In the genomic region with DNA sequence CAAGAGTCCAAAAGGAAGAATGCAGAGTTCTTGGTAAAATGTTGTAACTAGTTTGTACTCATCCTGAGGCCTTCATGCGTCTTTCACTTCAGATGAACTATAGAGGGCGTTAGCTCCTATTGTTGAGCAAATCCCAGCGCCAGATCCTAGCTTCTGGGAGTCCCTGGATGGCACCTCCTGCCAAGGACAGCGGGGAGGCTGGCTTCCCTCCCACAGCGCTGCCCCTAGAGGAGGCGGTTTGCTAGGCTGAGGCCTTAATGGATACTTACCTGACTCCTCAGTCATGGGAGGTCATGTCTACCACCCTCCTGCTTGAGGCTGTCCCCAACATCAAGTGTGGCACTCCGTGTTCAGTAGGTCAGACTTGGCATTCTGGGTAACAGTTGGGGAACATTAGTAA, we compare ENCODE assay signal across 26 mouse cellular contexts. TPM values are rescaled to one million over a fixed set of nuclear protein-coding genes. Genes with fewer than 3 reads are reported as not detected.
DNase-seq lines count a peak whose midpoint lies in the region; ATAC-seq and TF ChIP-seq lines count a peak whose summit lies in the region.
"Had no signal": no experiment of that assay in that cellular context is flagged by ENCODE, and none has a peak within 500 bp of the region (broad histone marks: within the 10 kb centered on the region; RNA-seq: fewer than 3 reads in every experiment).

No protein-coding gene starts in this region.

- no peak for TF ChIP-seq EP300 in heart, adult 2 months (IDR thresholded peaks at IDR 0.05; ENCODE audit: insufficient read depth, low read depth, low read length)

- no peak for TF ChIP-seq POLR2A in heart, adult 2 months (IDR thresholded peaks at IDR 0.05; ENCODE audit: insufficient read depth, low read depth, low read length)
- TF ChIP-seq POLR2A in liver, adult 2 months (IDR thresholded peaks at IDR 0.05; ENCODE audit: extremely low read depth, insufficient read depth, low read length): no peak
- no peak for TF ChIP-seq POLR2A in cerebellum, adult 2 months (IDR thresholded peaks at IDR 0.05; ENCODE audit: borderline replicate concordance, insufficient read depth, low read length)

- TF ChIP-seq CTCF in heart, adult 2 months (IDR thresholded peaks at IDR 0.05): peak; percentile 19; the same call in 1 of the 2 replicates
- TF ChIP-seq CTCF in liver, adult 2 months (IDR thresholded peaks at IDR 0.05; ENCODE audit: low read depth, low read length): peak; percentile 26; the same call in 1 of the 2 replicates
- no peak for TF ChIP-seq CTCF in cerebellum, adult 2 months (IDR thresholded peaks at IDR 0.05; ENCODE audit: borderline replicate concordance, insufficient read depth, low read depth, low read length)

- H3K4me3 ChIP-seq in heart, adult 2 months: no peak overlapping the region
- H3K4me3 ChIP-seq in liver, adult 2 months (ENCODE audit: insufficient read depth, low read depth, low read length): no peak overlapping the region
- no peak overlapping the region for H3K4me3 ChIP-seq in cerebellum, adult 2 months (replicated peaks; ENCODE audit: insufficient read depth, low read depth, low read length)
- H3K4me3 ChIP-seq: hindbrain, embryonic 10.5 days; limb, embryonic 13.5 days; stomach, embryonic 15.5 days had no signal

- peaks cover 17% of the 10 kb centered on the region for H3K4me1 ChIP-seq in heart, adult 2 months (ENCODE audit: control insufficient read depth, insufficient read depth, low read length)
- H3K4me1 ChIP-seq in liver, adult 2 months (ENCODE audit: control insufficient read depth, insufficient read depth, low read length): peaks cover 9% of the 10 kb centered on the region
- H3K4me1 ChIP-seq in cerebellum, adult 2 months (ENCODE audit: control insufficient read depth, insufficient read depth, low read length): peaks cover 20% of the 10 kb centered on the region

- intact Hi-C loops in heart, adult 2 months (cut with DNase I): loop anchor here (5.0 kb wide), 1 partner anchor 58 kb away; no protein-coding TSS in a partner anchor

- peak; percentile 18; the same call in 1 of the 2 replicates for ATAC-seq in megakaryocyte progenitor cell, adult 5-6 weeks (replicated peaks; ENCODE audit: poor library complexity)
- ATAC-seq: activated CD4-positive, CD25-positive, alpha-beta regulatory T cell, adult 4 months; liver, postnatal 0 days; Patski had no signal

- H3K36me3 ChIP-seq in heart, adult 2 months (ENCODE audit: control insufficient read depth, insufficient read depth, low read length): peaks cover 9% of the 10 kb centered on the region
- H3K36me3 ChIP-seq in liver, adult 2 months (ENCODE audit: control insufficient read depth, insufficient read depth, low read length): no peaks in the 10 kb centered on the region
- H3K36me3 ChIP-seq: stomach, embryonic 15.5 days had no signal

- no peaks in the 10 kb centered on the region for H3K27me3 ChIP-seq in heart, adult 2 months (ENCODE audit: control insufficient read depth, insufficient read depth, low read length)
- no peaks in the 10 kb centered on the region for H3K27me3 ChIP-seq in liver, adult 2 months (ENCODE audit: control insufficient read depth, insufficient read depth, low read length)
- no peaks in the 10 kb centered on the region for H3K27me3 ChIP-seq in cerebellum, adult 2 months (ENCODE audit: control insufficient read depth, insufficient read depth, low read length)
- H3K27me3 ChIP-seq: limb, embryonic 13.5 days; Patski; stomach, embryonic 15.5 days had no signal

- H3K79me2 ChIP-seq in heart, adult 2 months (replicated peaks; ENCODE audit: control insufficient read depth, insufficient read depth, low read length): no peaks in the 10 kb centered on the region
- no peaks in the 10 kb centered on the region for H3K79me2 ChIP-seq in liver, adult 2 months (ENCODE audit: control insufficient read depth, insufficient read depth, low read length)

- H3K27ac ChIP-seq in heart, adult 2 months: no peak overlapping the region
- no peak overlapping the region for H3K27ac ChIP-seq in liver, adult 2 months (replicated peaks; ENCODE audit: insufficient read depth, low read depth, low read length)
- H3K27ac ChIP-seq in cerebellum, adult 2 months (ENCODE audit: insufficient read depth, low read length): no peak overlapping the region
- H3K27ac ChIP-seq: limb, embryonic 13.5 days; stomach, embryonic 15.5 days had no signal

- no peak for DNase-seq in heart, adult 2 months
- no peak for DNase-seq in heart, postnatal 4 days
- DNase-seq in liver, adult 2 months (ENCODE audit: extremely low read depth, low read depth, low spot score): no peak
- DNase-seq in liver (no peak), ZHBTc4 (ENCODE audit: low read depth, low spot score) (peak; percentile 39)
- DNase-seq in cerebellum, adult 2 months: no peak
- DNase-seq: cerebellum, adult 11 months; cerebellum, postnatal 25 days; embryo, embryonic 11 days; gastrocnemius, postnatal 14 days; heart, adult 18-20 months; liver, postnatal 0 days; lung, postnatal 36 days; retina, postnatal 1 day had no signal

- 88% methylated on average over 7 of the region's 7 CpGs for WGBS in heart, adult 2 months
- WGBS in liver, adult 2 months: 92% methylated on average over 7 of the region's 7 CpGs
- 67% methylated on average over 7 of the region's 7 CpGs for WGBS in cerebellum, adult 2 months

- H3K9ac ChIP-seq in heart, adult 2 months (ENCODE audit: low read depth, low read length): no peak overlapping the region
- H3K9ac ChIP-seq in liver, adult 2 months (ENCODE audit: low read depth, low read length): no peak overlapping the region
- H3K9ac ChIP-seq: limb, embryonic 13.5 days; liver, postnatal 0 days; stomach, embryonic 15.5 days had no signal

RNA-seq across cellular contexts. Expression of a gene that starts 16.0 kb away (rescaled TPM):
- 10 to 100 TPM; 12.7 to 13.8 TPM for total RNA-seq in heart, adult 2 months (2021)
- polyA plus RNA-seq in heart, adult 2 months (2012; rRNA removed): 17.3 and 20.5 TPM in 2 replicates
- total RNA-seq in heart, postnatal 4 days (2021): 10 to 100 TPM in 1 of 2 experiments, 1 to 10 TPM in 1; 7.2 to 11.0 TPM
- total RNA-seq in liver, adult 2 months (2014; rRNA removed): 3.0 and 5.2 TPM in 2 replicates
- 13.5 and 16.6 TPM in 2 replicates for polyA plus RNA-seq in liver, adult 2 months (2012; rRNA removed)
- total RNA-seq in megakaryocyte progenitor cell, adult 5-6 weeks (2015): 5.6 and 8.3 TPM in 2 replicates
- 4.4 and 7.4 TPM in 2 replicates for total RNA-seq in megakaryocyte progenitor cell, adult 5-6 weeks (2017)
- polyA plus RNA-seq in cerebellum, adult 2 months (2012; rRNA removed): 14.7 and 15.8 TPM in 2 replicates

RNA-seq across cellular contexts. Expression of a gene that starts 27.5 kb away (rescaled TPM):
- total RNA-seq in heart, adult 2 months (2021): under 1 TPM; 0.41 to 0.84 TPM
- polyA plus RNA-seq in heart, adult 2 months (2012; rRNA removed): 0.82 and 0.96 TPM in 2 replicates
- under 1 TPM; 0.19 to 0.25 TPM for total RNA-seq in heart, postnatal 4 days (2021)
- total RNA-seq in liver, adult 2 months (2014; rRNA removed): not detected in 2 replicates
- polyA plus RNA-seq in liver, adult 2 months (2012; rRNA removed): not detected in 2 replicates
- not detected in 2 replicates for total RNA-seq in megakaryocyte progenitor cell, adult 5-6 weeks (2015)
- total RNA-seq in megakaryocyte progenitor cell, adult 5-6 weeks (2017): not detected in 2 replicates
- polyA plus RNA-seq in cerebellum, adult 2 months (2012; rRNA removed): 0.07 and 0.44 TPM in 2 replicates
- total RNA-seq: gastrocnemius, postnatal 14 days; layer of hippocampus, postnatal 25 days; monocyte, adult 5-6 weeks had no signal
- polyA plus RNA-seq: activated CD4-positive, CD25-positive, alpha-beta regulatory T cell, adult 4 months; forebrain, embryonic 11.5 days; heart, embryonic 14.5 days; liver, postnatal 0 days; Patski; stomach, embryonic 15.5 days; thymus, postnatal 0 days; urinary bladder, adult 2 months had no signal
